Mouse (Mus musculus) brain, adult 10 weeks (tissue): ENCODE results near the gene Rbm5. TPM values are rescaled to one million over a fixed set of nuclear protein-coding genes. Genes with fewer than 3 reads are reported as not detected.

ENCODE experiments used
- polyA plus RNA-seq: library from polyadenylated mRNA; stranded (reverse); fragments of 350-450 nt; fragmentation: Illumina TruSeq; extraction: RNeasy Lipid Tissue Mini Kit (QIAGEN cat#74804); gene quantifications from one replicate; pipeline ENCODE4 v1.2.3, GENCODE M21; 2015; ENCODE audit warnings: low read depth, low replicate concordance

Rbm5 gene
- polyA plus RNA-seq = 105 TPM

GRCm38 (mm10) chr9:107770374-107771290 is at the start of gene Rbm5:
TSS of gene Rbm5 (minus strand) at chr9:107770996.

DNA sequence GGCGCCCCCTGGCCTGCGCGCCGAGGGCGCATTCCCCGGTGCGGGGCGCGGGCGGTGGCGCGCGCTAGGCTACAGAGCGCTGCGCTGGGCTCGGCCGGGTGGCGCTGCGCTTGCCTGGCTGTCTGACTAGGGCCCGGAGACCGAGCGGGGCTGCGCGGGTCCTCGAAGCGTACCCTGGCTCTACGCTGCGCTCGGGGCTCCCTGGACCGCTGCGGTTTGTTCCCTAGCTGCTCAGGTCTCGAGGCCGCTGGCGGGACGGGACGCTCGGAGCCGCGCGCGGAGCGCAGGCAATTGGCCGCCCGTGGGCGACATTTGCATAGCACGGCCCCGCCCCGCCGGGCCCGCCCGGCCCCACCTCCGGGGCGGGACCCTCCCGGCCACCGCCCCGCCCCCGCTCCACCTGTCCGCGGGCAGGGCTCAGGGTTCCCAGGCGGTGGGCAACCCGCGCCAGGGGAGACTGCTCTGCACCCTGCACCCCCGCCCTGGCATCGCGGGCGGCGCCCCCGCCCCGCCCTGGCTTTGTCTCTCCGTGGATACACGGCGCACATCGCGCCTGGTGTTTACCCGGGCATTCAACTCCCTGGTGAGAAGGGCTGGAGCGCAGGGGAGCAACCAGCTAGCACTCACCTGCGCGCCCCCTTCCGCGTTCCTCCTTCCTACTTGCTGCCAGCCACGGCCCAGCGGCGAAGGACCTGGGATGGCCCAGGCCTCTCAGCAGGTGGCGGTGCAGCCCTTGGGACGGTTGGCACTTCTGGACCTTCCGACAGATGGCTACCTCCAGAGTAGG is 60.9 kb downstream of the Rbm5 start, which contains the start of gene Sema3f:
TSS of gene Sema3f (minus strand) at position 779 of the 787 bp plus-strand sequence.

Other genes starting within 250 kb of the Rbm5 start
- 28.6 TPM for gene Tmem115, start 237.1 kb downstream of the Rbm5 start, polyA plus RNA-seq
- gene Cyb561d2, start 228.8 kb downstream of the Rbm5 start, polyA plus RNA-seq = 25.1 TPM
- gene Nprl2, start 228.8 kb downstream of the Rbm5 start, polyA plus RNA-seq = 63.2 TPM
- 5.0 TPM for gene Zmynd10, start 223.7 kb downstream of the Rbm5 start, polyA plus RNA-seq
- 17.8 TPM for gene Rassf1, start 219.4 kb downstream of the Rbm5 start, polyA plus RNA-seq
- gene Tusc2, start 207.7 kb downstream of the Rbm5 start, polyA plus RNA-seq = 143 TPM
- gene Hyal2, start 203.1 kb downstream of the Rbm5 start, polyA plus RNA-seq = 12.1 TPM
- gene Hyal1, start 194.1 kb downstream of the Rbm5 start, polyA plus RNA-seq = 4.5 TPM
- 13.9 TPM for gene Naa80, start 192.1 kb downstream of the Rbm5 start, polyA plus RNA-seq
- gene Hyal3, start 190.2 kb downstream of the Rbm5 start, polyA plus RNA-seq = 0.57 TPM
- gene Ifrd2, start 183.4 kb downstream of the Rbm5 start, polyA plus RNA-seq = 12.0 TPM
- gene Sema3b, start 161.8 kb downstream of the Rbm5 start, polyA plus RNA-seq = 2.2 TPM
- 173 TPM for gene Gnai2, start 135.6 kb downstream of the Rbm5 start, polyA plus RNA-seq
- gene Slc38a3, start 101.5 kb downstream of the Rbm5 start, polyA plus RNA-seq = 76.0 TPM
- gene Gnat1, start 91.3 kb downstream of the Rbm5 start, polyA plus RNA-seq = not detected
- 13.8 TPM for gene Sema3f, start 60.5 kb downstream of the Rbm5 start, polyA plus RNA-seq
- 40.5 TPM for gene Rbm6, start 102.2 kb upstream of the Rbm5 start, polyA plus RNA-seq
- gene Mon1a, start 117.2 kb upstream of the Rbm5 start, polyA plus RNA-seq = 19.2 TPM
- gene Mst1r, start 135.9 kb upstream of the Rbm5 start, polyA plus RNA-seq = 0.59 TPM
- not detected for gene Actl11, start 157.5 kb upstream of the Rbm5 start, polyA plus RNA-seq
- gene Camkv, start 164.7 kb upstream of the Rbm5 start, polyA plus RNA-seq = 320 TPM
- gene Traip, start 179.1 kb upstream of the Rbm5 start, polyA plus RNA-seq = 15.5 TPM
- 6.5 TPM for gene Uba7, start 204.5 kb upstream of the Rbm5 start, polyA plus RNA-seq
- gene Gm20661, start 212.1 kb upstream of the Rbm5 start, polyA plus RNA-seq = 0.46 TPM
- gene Inka1, start 214.9 kb upstream of the Rbm5 start, polyA plus RNA-seq = 4.2 TPM
- gene Cdhr4, start 221.5 kb upstream of the Rbm5 start, polyA plus RNA-seq = 5.1 TPM
- 5.0 TPM for gene Gm20662, start 225.4 kb upstream of the Rbm5 start, polyA plus RNA-seq
- gene Ip6k1, start 231.5 kb upstream of the Rbm5 start, polyA plus RNA-seq = 160 TPM